Mouse (Mus musculus) cortical plate, adult 2 months (tissue): Measurements from ENCODE around the gene Ttc21a.

Experiments used
- CTCF ChIP-seq: fragments of 200-500 bp; IDR thresholded peaks from 2 replicates; pipeline ENCODE4 v1.5.1; 2011; ENCODE audit warnings: mild to moderate bottlenecking, control low read depth, low read length; ENCODE audit not compliant: insufficient read depth; ENCODE audit errors: extremely low read depth
- POLR2A ChIP-seq: fragments of 200-500 bp; IDR thresholded peaks from 2 replicates; pipeline ENCODE4 v1.6.1; 2011; ENCODE audit warnings: mild to moderate bottlenecking, low read length, control low read depth; ENCODE audit not compliant: insufficient read depth; ENCODE audit errors: extremely low read depth

DNA sequence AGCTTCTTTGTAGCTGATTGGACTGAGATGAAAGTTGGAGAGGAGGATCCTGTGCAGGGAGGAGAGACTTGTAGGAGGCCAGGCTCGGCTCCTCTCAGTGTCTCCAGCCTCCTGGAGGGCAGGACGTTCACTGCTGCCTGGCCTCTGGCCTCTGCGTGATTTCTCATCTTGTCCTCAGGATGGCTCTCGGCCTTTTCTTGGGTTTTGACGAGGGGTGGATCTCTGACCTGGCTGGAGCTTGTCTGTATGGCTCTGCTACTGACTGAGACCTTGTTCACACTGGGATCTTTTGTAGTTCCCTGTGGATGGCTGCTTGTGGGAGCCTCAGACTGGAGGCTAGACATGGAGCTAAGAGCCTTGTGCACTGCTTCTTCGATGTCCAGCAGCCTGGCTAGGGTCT, 77.4 kb downstream of the Ttc21a start:
- TF ChIP-seq POLR2A: no peak
- TF ChIP-seq CTCF: no peak
